ENCODE assay signal across 9 mouse cellular contexts in the genomic region with DNA sequence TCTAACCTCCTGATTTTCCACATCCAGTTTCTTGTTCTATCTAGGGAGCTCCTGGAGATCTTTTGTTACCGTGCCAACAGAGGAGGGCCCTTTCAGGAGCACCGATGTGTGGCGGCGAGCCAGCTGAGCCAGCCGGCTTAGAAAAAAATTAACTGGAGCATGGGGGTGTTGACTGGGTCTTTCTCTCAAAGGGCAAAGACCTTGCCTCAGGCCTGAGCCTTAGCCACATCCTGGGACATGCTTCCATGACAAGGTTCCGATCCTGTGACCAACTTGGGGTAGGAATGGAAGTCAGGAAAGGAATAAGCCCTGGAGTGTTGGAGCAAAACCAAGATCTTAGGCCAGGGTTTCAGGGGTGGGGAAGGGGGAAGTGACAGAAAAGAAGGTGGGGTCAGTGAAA. TPM values are rescaled to one million over a fixed set of nuclear protein-coding genes. Genes with fewer than 3 reads are reported as not detected.
DNase-seq lines count a peak whose midpoint lies in the region; ATAC-seq and TF ChIP-seq lines count a peak whose summit lies in the region.
"Had no signal": no experiment of that assay in that cellular context is flagged by ENCODE, and none has a peak within 500 bp of the region (broad histone marks: within the 10 kb centered on the region; RNA-seq: fewer than 3 reads in every experiment).

No protein-coding gene starts in this region.

- no peak for TF ChIP-seq CTCF in liver, postnatal 0 days (IDR thresholded peaks at IDR 0.05; ENCODE audit: low read depth)
- no peak for TF ChIP-seq CTCF in lung, postnatal 0 days (IDR thresholded peaks at IDR 0.05)

- H3K4me1 ChIP-seq in liver, postnatal 0 days (ENCODE audit: insufficient read depth): peaks cover 12% of the 10 kb centered on the region
- peaks cover 61% of the 10 kb centered on the region for H3K4me1 ChIP-seq in forebrain, embryonic 14.5 days (ENCODE audit: control insufficient read depth, insufficient read depth, low read length)
- peaks cover 43% of the 10 kb centered on the region for H3K4me1 ChIP-seq in kidney, embryonic 14.5 days (ENCODE audit: control insufficient read depth, insufficient read depth, low read length)
- peaks cover 58% of the 10 kb centered on the region for H3K4me1 ChIP-seq in neural tube, embryonic 12.5 days
- 0 out of 2 replicates have a peak, but pooled peaks cover 7% of the 10 kb centered on the region for H3K4me1 ChIP-seq in lung, postnatal 0 days (ENCODE audit: insufficient read depth, low read depth, low read length)

- H3K4me2 ChIP-seq in liver, postnatal 0 days (ENCODE audit: low read depth, low read length): no peak overlapping the region
- H3K4me2 ChIP-seq in forebrain, embryonic 14.5 days (ENCODE audit: low read length): peak overlapping the region; percentile 75
- H3K4me2 ChIP-seq in kidney, embryonic 14.5 days (replicated peaks; ENCODE audit: low read depth, low read length): peak overlapping the region; percentile 95
- H3K4me2 ChIP-seq in neural tube, embryonic 12.5 days (replicated peaks): peak overlapping the region; percentile 75
- no peak overlapping the region for H3K4me2 ChIP-seq in lung, postnatal 0 days (replicated peaks; ENCODE audit: low read depth, low read length)

- H3K27me3 ChIP-seq in liver, postnatal 0 days (ENCODE audit: insufficient read depth, low read length): peaks cover 42% of the 10 kb centered on the region
- no peaks in the 10 kb centered on the region for H3K27me3 ChIP-seq in forebrain, embryonic 14.5 days (replicated peaks; ENCODE audit: control insufficient read depth, insufficient read depth, low read length)
- H3K27me3 ChIP-seq in kidney, embryonic 14.5 days (ENCODE audit: control insufficient read depth, insufficient read depth, low read length): no peaks in the 10 kb centered on the region; the same call in 1 of the 2 replicates
- no peaks in the 10 kb centered on the region for H3K27me3 ChIP-seq in neural tube, embryonic 12.5 days (replicated peaks)
- H3K27me3 ChIP-seq in lung, postnatal 0 days (replicated peaks; ENCODE audit: insufficient read depth, low read length): peaks cover 14% of the 10 kb centered on the region; the same call in 1 of the 2 replicates

- TF ChIP-seq EP300 in liver, postnatal 0 days (IDR thresholded peaks at IDR 0.05; ENCODE audit: low read depth): no peak
- no peak for TF ChIP-seq EP300 in lung, postnatal 0 days (IDR thresholded peaks at IDR 0.05)

- no peak for ATAC-seq in liver, postnatal 0 days
- no peak for ATAC-seq in forebrain, embryonic 14.5 days
- ATAC-seq in kidney, embryonic 14.5 days (ENCODE audit: low FRiP score, low TSS enrichment): peak; percentile 13; the same call in 1 of the 2 replicates
- ATAC-seq in neural tube, embryonic 12.5 days (ENCODE audit: low FRiP score, low read depth): no peak
- ATAC-seq in lung, postnatal 0 days: no peak

- H3K27ac ChIP-seq in liver, postnatal 0 days (ENCODE audit: low read depth): no peak overlapping the region
- H3K27ac ChIP-seq in forebrain, embryonic 14.5 days (ENCODE audit: low read depth, low read length): peak overlapping the region; percentile 40; the same call in 1 of the 2 replicates
- H3K27ac ChIP-seq in kidney, embryonic 14.5 days (ENCODE audit: low read depth, low read length): peak overlapping the region; percentile 69; the same call in 1 of the 2 replicates
- peak overlapping the region; percentile 59 for H3K27ac ChIP-seq in neural tube, embryonic 12.5 days
- no peak overlapping the region for H3K27ac ChIP-seq in lung, postnatal 0 days (ENCODE audit: low read length)
- H3K27ac ChIP-seq: embryonic facial prominence, embryonic 13.5 days had no signal

- no peak overlapping the region for H3K4me3 ChIP-seq in liver, postnatal 0 days (ENCODE audit: low read depth, low read length)
- no peak overlapping the region for H3K4me3 ChIP-seq in forebrain, embryonic 14.5 days (ENCODE audit: low read depth, low read length)
- H3K4me3 ChIP-seq in kidney, embryonic 14.5 days (ENCODE audit: low read length): peak overlapping the region; percentile 76; the same call in 1 of the 2 replicates
- H3K4me3 ChIP-seq in neural tube, embryonic 12.5 days: peak overlapping the region; percentile 78
- H3K4me3 ChIP-seq in lung, postnatal 0 days (ENCODE audit: low read depth, low read length): no peak overlapping the region
- H3K4me3 ChIP-seq: embryonic facial prominence, embryonic 13.5 days had no signal

- no peak overlapping the region for H3K9ac ChIP-seq in liver, postnatal 0 days (replicated peaks)
- H3K9ac ChIP-seq in forebrain, embryonic 14.5 days (ENCODE audit: low read length): no peak overlapping the region
- H3K9ac ChIP-seq in kidney, embryonic 14.5 days (ENCODE audit: low read depth, low read length): no peak overlapping the region
- H3K9ac ChIP-seq in neural tube, embryonic 12.5 days: peak overlapping the region; percentile 97; the same call in 1 of the 2 replicates
- no peak overlapping the region for H3K9ac ChIP-seq in lung, postnatal 0 days (replicated peaks; ENCODE audit: low read depth)
- H3K9ac ChIP-seq: embryonic facial prominence, embryonic 13.5 days had no signal

- intact Hi-C loops in gastrocnemius, postnatal 36 days (cut with DNase I): no loop called here

- no peaks in the 10 kb centered on the region for H3K36me3 ChIP-seq in liver, postnatal 0 days (replicated peaks; ENCODE audit: insufficient read depth, low read length)
- H3K36me3 ChIP-seq in forebrain, embryonic 14.5 days (ENCODE audit: control insufficient read depth, insufficient read depth, low read length): no peaks in the 10 kb centered on the region
- no peaks in the 10 kb centered on the region for H3K36me3 ChIP-seq in kidney, embryonic 14.5 days (ENCODE audit: control insufficient read depth, insufficient read depth, low read length)
- no peaks in the 10 kb centered on the region for H3K36me3 ChIP-seq in neural tube, embryonic 12.5 days
- no peaks in the 10 kb centered on the region for H3K36me3 ChIP-seq in lung, postnatal 0 days (ENCODE audit: insufficient read depth, low read length)
- H3K36me3 ChIP-seq: embryonic facial prominence, embryonic 13.5 days had no signal

- peak; percentile 64 for DNase-seq in liver, postnatal 0 days
- DNase-seq in liver: no peak
- peak; percentile 92 for DNase-seq in forebrain, embryonic 14.5 days (ENCODE audit: low spot score)
- DNase-seq in gastrocnemius, postnatal 36 days: no peak
- DNase-seq in lung, postnatal 0 days (ENCODE audit: low spot score): no peak
- no peak for DNase-seq in gastrocnemius, adult 18-20 months (ENCODE audit: low spot score)

- no peaks in the 10 kb centered on the region for H3K9me3 ChIP-seq in liver, postnatal 0 days (ENCODE audit: low read length)
- H3K9me3 ChIP-seq in forebrain, embryonic 14.5 days (replicated peaks; ENCODE audit: control insufficient read depth, low read length): no peaks in the 10 kb centered on the region
- no peaks in the 10 kb centered on the region for H3K9me3 ChIP-seq in kidney, embryonic 14.5 days (ENCODE audit: control insufficient read depth, low read length)
- no peaks in the 10 kb centered on the region for H3K9me3 ChIP-seq in neural tube, embryonic 12.5 days
- H3K9me3 ChIP-seq in lung, postnatal 0 days (ENCODE audit: low read length): no peaks in the 10 kb centered on the region
- H3K9me3 ChIP-seq: embryonic facial prominence, embryonic 13.5 days had no signal

- WGBS in liver, postnatal 0 days (ENCODE audit: insufficient replicate concordance): 45% methylated on average over 6 of the region's 6 CpGs
- 1% methylated on average over 6 of the region's 6 CpGs for WGBS in forebrain, embryonic 14.5 days
- WGBS in kidney, embryonic 14.5 days: 18% methylated on average over 6 of the region's 6 CpGs
- WGBS in neural tube, embryonic 12.5 days: 4% methylated on average over 6 of the region's 6 CpGs
- 37% methylated on average over 6 of the region's 6 CpGs for WGBS in lung, postnatal 0 days

RNA-seq across cellular contexts. Expression of gene Spsb4, which starts 2.9 kb away (rescaled TPM):
- 0.99 and 1.0 TPM in 2 replicates for polyA plus RNA-seq in liver, postnatal 0 days (2015; fragmentation: Nextera tagmentation; extraction: Ambion mirVana)
- polyA plus RNA-seq in forebrain, embryonic 14.5 days (2014; fragmentation: Nextera tagmentation; extraction: Ambion mirVana): 18.3 and 20.8 TPM in 2 replicates
- polyA plus RNA-seq in kidney, embryonic 14.5 days (2014; fragmentation: Nextera tagmentation; extraction: Ambion mirVana): 42.0 and 55.6 TPM in 2 replicates
- polyA plus RNA-seq in neural tube, embryonic 12.5 days (2016; fragmentation: Nextera tagmentation; extraction: Ambion mirVana): 126 TPM in 2 replicates
- 1 to 10 TPM; 1.4 to 4.1 TPM for total RNA-seq in gastrocnemius, postnatal 36 days (2021)
- 2.2 and 2.5 TPM in 2 replicates for polyA plus RNA-seq in lung, postnatal 0 days (2015; fragmentation: Nextera tagmentation; extraction: Ambion mirVana)
- total RNA-seq in gastrocnemius, adult 18-20 months (2021): 1 to 10 TPM; 1.3 to 2.2 TPM

Comparison
In these comparisons a context has a peak if more than half of its experiments do, and no peak if none do; other contexts are left out.
1. DNase-seq: peak in liver, postnatal 0 days (single experiment) and forebrain, embryonic 14.5 days (single experiment); none in liver (single experiment), gastrocnemius, postnatal 36 days (0 of 2), lung, postnatal 0 days (single experiment) and gastrocnemius, adult 18-20 months (single experiment).
2. H3K27ac ChIP-seq: peak in forebrain, embryonic 14.5 days (single experiment), kidney, embryonic 14.5 days (single experiment) and neural tube, embryonic 12.5 days (single experiment); none in liver, postnatal 0 days (single experiment) and lung, postnatal 0 days (single experiment).
3. H3K4me2 ChIP-seq: peak in forebrain, embryonic 14.5 days (single experiment), kidney, embryonic 14.5 days (single experiment) and neural tube, embryonic 12.5 days (single experiment); none in liver, postnatal 0 days (single experiment) and lung, postnatal 0 days (single experiment).
4. H3K4me3 ChIP-seq: peak in kidney, embryonic 14.5 days (single experiment) and neural tube, embryonic 12.5 days (single experiment); none in liver, postnatal 0 days (single experiment), forebrain, embryonic 14.5 days (single experiment) and lung, postnatal 0 days (single experiment).